Mouse (Mus musculus) testis, adult 2 months (tissue): ENCODE results near the gene Sidt2. TPM values are rescaled to one million over a fixed set of nuclear protein-coding genes. Genes with fewer than 3 reads are reported as not detected.

ENCODE experiments used
- H3K27ac ChIP-seq: fragments of 200-500 bp; 2 replicates; pipeline ENCODE4 v1.5.1; 2012; ENCODE audit warnings: low read depth, low read length; ENCODE audit not compliant: control insufficient read depth, insufficient read depth
- H3K27me3 ChIP-seq: fragments of 200-500 bp; 2 replicates; pipeline ENCODE4 v1.6.1; 2012; ENCODE audit warnings: mild to moderate bottlenecking, low read length, moderate library complexity; ENCODE audit not compliant: control insufficient read depth, insufficient read depth
- H3K36me3 ChIP-seq: fragments of 200-500 bp; 2 replicates; pipeline ENCODE4 v1.6.1; 2012; ENCODE audit warnings: mild to moderate bottlenecking, low read length; ENCODE audit not compliant: control insufficient read depth, insufficient read depth
- H3K4me1 ChIP-seq: fragments of 200-500 bp; 2 replicates; pipeline ENCODE4 v1.6.1; 2012; ENCODE audit warnings: low read length; ENCODE audit not compliant: control insufficient read depth, insufficient read depth
- H3K4me3 ChIP-seq: fragments of 200-500 bp; 2 replicates; pipeline ENCODE4 v1.5.1; 2012; ENCODE audit warnings: low read depth, mild to moderate bottlenecking, low read length, moderate library complexity, mixed read lengths; ENCODE audit not compliant: control insufficient read depth
- CTCF ChIP-seq: fragments of 200-500 bp; IDR thresholded peaks from 2 replicates; pipeline ENCODE4 v1.5.1; 2012; ENCODE audit warnings: low read depth, mild to moderate bottlenecking, inconsistent platforms, low read length, moderate library complexity; ENCODE audit not compliant: control insufficient read depth, insufficient read depth, insufficient replicate concordance
- POLR2A ChIP-seq: fragments of 200-500 bp; IDR thresholded peaks from 2 replicates; pipeline ENCODE4 v1.6.1; 2012; ENCODE audit warnings: low read depth, mild to moderate bottlenecking, inconsistent platforms, low read length, moderate library complexity; ENCODE audit not compliant: control insufficient read depth
- polyA plus RNA-seq: library from polyadenylated mRNA; depleted of rRNA; stranded (reverse); fragments of >200 nt; gene quantifications from 2 replicates; pipeline ENCODE4 v1.2.3, GENCODE M21; 2012

Gene Sidt2
- polyA plus RNA-seq, 1 experiment: 350 TPM

DNA sequence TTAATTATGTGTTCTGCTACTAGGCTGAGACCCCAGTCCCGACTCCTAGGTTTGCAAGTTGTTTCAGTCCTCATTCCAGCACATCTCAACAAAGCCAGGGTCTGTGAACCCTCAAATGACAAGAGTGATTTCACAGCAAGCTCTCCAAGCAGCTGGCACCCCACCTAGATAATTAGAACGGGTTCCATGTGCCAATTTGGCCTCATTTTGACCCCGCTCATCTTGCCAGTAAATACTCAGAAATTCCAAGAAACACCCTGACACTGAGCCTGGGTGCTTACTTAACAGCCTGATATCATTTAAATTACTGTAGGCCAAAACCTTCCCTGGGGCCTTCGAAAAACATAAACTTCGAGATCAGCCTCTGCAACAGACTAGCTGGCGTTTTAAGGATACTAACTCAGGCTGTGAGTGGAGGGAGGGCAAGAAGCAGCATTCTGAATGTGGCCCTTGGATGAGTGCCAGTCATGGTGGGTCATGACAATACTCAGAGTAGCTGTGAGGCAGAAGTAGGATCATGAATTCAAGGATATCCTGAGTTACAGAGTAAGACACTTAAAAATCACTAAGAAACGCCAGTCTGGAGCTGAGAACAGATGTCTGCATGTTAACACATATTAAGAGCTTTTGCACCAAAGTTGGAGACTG, 3.1 kb upstream of the Sidt2 start:
- no peak overlapping the region for H3K27ac ChIP-seq
- TF ChIP-seq CTCF (no peak), POLR2A (no peak)
- no peaks in the 10 kb centered on the region for H3K27me3 ChIP-seq
- H3K4me3 ChIP-seq: no peak overlapping the region
- H3K4me1 ChIP-seq: peaks cover 3% of the 10 kb centered on the region
- no peaks in the 10 kb centered on the region for H3K36me3 ChIP-seq

DNA sequence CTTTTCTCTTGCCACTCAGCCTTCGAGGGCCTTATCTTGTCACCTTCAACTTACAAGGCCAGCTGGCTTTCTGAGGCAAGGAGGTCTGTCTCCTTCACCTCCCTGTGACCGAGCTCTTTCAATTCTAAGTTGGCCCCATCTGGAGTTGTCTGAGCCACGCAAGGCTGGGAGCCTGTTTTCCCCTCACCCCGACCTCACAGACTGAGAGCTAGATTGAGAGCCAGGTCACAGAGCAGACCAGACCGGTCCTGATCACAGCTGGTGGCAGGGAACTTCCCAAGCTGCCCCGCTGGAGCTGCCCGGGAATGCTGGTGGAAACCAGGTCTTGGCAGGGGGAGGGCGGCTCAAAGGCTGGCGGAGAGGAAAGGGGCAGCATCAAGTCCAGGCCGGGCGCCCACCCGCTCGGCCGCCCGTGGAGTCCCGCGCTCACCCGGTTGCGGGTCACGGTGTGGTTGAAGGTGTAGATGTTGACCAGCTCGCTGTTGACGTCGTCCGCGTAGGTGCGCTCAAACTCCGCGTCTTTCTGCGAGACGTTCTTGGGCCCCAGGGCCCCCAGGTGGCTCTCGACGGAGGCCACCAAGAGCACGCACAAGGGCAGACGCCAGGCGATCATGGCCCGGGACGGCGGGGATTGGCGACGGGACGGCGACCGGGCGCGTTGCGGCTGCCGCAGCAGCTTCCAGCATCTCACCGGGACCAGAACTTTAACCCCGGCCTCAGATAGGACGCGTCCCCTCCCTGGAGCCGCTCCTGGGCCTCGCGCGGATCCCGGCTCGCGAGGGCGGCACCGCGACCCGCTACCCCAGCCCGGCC, 558 bp downstream of the Sidt2 start:
- Histone ChIP-seq H3K27me3 (no peaks in the 10 kb centered on the region), H3K27ac (peak overlapping the region; percentile 94), H3K4me3 (peak overlapping the region; percentile 89), H3K36me3 (peaks cover 2% of the 10 kb centered on the region; the same call in 1 of the 2 replicates), H3K4me1 (peaks cover 3% of the 10 kb centered on the region)
- TF ChIP-seq CTCF: no peak
- TF ChIP-seq POLR2A: no peak; the same call in 1 of the 2 replicates

DNA sequence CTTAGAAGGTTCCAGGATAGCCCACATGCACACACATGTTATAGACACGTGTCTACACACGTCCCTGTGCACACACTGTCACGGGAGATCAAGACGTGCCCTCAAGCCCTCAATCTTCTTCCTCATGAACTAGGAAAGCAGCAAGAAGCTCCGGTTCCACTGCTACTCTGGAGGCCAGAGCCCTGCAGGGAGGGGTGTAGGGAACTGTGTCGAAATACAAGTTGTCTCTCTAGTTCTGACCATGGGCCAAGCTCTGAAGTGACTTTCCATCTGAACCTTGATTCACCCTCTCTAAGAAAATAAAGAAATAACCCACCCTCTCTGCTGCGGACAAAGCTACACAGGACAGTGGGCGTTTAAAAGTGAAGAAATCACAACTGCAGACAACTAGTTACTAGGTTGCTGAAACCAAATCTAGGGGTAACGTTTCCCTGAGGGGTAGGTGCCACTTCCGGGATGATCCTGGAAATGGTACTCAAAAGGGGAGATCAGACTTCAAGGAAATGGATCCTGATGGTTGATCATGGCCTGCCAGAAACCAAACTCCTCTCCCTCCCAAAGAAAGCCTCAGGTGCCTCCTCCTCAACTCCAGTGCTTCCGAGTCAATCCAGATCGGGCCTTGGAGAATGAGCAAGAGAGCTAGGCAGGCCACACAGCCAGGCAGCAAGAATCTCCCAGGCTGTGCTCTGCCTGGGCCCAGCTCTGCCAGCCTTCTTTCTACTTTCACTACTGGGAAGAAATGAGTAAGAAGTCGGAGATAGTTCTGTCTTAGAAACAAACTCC, 1.4 kb downstream of the Sidt2 start:
- Histone ChIP-seq H3K27me3 (no peaks in the 10 kb centered on the region), H3K27ac (peak overlapping the region; percentile 94), H3K4me3 (peak overlapping the region; percentile 89), H3K4me1 (peaks cover 3% of the 10 kb centered on the region), H3K36me3 (peaks cover 2% of the 10 kb centered on the region; the same call in 1 of the 2 replicates)
- no peak for TF ChIP-seq CTCF
- TF ChIP-seq POLR2A: no peak

DNA sequence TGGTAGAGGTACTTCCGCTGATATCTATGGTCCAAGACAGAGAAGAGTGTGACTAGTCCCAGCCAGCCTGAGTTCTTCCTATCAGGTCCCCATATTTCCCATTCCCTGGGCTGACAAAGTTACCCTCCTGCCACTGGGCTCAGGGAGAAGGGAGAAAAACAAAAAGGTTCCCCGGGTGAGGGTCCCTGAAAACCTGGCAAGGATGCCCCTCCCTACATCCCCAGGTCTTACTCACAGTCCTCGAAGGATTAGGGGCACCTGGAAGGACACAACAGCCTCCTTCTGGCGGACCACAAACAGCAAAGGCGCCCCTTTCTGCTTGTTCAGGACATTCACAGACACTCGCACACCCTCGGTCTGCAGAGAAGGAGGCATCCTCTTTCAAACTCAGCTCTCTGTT, 2.2 kb downstream of the Sidt2 start:
- peaks cover 3% of the 10 kb centered on the region for H3K4me1 ChIP-seq
- H3K27ac ChIP-seq: no peak overlapping the region
- H3K27me3 ChIP-seq: no peaks in the 10 kb centered on the region
- no peak overlapping the region; the same call in 1 of the 2 replicates for H3K4me3 ChIP-seq
- peaks cover 2% of the 10 kb centered on the region; the same call in 1 of the 2 replicates for H3K36me3 ChIP-seq
- TF ChIP-seq CTCF (no peak), POLR2A (no peak)

DNA sequence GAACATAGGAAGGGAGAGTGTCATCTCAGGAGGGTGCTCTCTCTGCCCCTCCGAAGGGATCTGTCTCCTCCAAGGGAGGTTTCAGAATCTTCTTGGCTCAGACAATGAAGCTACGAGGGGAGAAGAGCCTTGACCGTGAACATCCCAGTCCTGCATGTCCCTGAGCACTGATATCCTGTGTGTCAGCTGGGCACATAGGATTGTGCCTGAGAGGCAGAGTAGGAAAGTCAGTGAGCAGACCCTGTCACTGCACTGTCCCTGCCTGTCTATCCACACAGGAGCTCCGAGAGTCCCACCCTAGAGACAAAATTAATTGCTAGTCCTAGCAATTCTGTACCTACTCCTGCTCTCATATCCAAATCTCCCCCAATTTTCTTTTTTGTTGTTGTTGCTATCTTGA, 3.0 kb downstream of the Sidt2 start:
- peaks cover 3% of the 10 kb centered on the region for H3K4me1 ChIP-seq
- TF ChIP-seq CTCF (no peak), POLR2A (no peak)
- no peaks in the 10 kb centered on the region for H3K27me3 ChIP-seq
- H3K36me3 ChIP-seq: peaks cover 2% of the 10 kb centered on the region; the same call in 1 of the 2 replicates
- no peak overlapping the region for H3K4me3 ChIP-seq
- no peak overlapping the region for H3K27ac ChIP-seq

DNA sequence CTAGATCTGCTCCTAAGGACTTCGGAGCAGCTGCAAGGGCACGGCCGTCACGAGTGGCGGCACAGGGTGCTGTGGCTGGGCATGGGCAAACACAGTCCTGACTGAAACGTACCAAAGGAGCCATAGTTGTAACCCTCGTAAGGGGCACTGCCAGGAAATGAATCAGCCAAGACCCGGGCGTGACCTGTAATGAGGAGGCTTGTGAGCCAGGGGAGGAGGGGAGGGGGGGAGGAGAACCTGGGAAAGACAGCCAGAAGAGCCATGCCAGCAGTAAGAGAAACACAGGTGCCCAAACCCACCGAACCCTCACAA, 8.2 kb downstream of the Sidt2 start:
- H3K4me3 ChIP-seq: no peak overlapping the region
- no peaks in the 10 kb centered on the region; the same call in 1 of the 2 replicates for H3K36me3 ChIP-seq
- H3K4me1 ChIP-seq: no peaks in the 10 kb centered on the region; the same call in 1 of the 2 replicates
- H3K27ac ChIP-seq: no peak overlapping the region
- TF ChIP-seq CTCF (no peak), POLR2A (no peak)
- H3K27me3 ChIP-seq: no peaks in the 10 kb centered on the region
